30 mouse cellular contexts compared by ENCODE assay signal in the genomic region with DNA sequence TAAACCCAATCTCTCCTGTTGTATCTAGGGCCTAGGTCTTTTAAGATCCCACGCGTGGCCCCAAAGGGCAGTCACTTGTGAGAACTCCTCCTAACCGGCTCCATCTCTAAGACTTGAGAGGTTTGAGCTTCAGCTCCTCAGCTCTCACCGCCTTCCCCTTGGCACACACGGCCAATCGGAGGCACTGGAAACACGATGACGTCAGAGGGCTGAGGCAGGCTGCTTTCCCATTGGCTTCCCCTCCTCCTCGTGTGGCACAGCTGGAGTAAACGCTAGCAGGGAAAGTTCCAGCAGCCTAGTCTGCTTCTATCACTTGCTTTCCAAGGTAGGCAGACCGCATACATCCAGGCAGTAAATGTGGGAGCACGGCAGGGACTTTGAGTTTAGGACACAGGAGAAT.
DNase-seq lines count a peak whose midpoint lies in the region; ATAC-seq lines count a peak whose summit lies in the region.
"Had no signal": no experiment of that assay in that cellular context is flagged by ENCODE, and none has a peak within 500 bp of the region (broad histone marks: within the 10 kb centered on the region; RNA-seq: fewer than 3 reads in every experiment).

No protein-coding gene starts in this region.

- no peaks in the 10 kb centered on the region for H3K9me3 ChIP-seq in hindbrain, embryonic 11.5 days (ENCODE audit: control insufficient read depth, low read length)
- no peaks in the 10 kb centered on the region for H3K9me3 ChIP-seq in hindbrain, embryonic 13.5 days
- H3K9me3 ChIP-seq: embryonic facial prominence, embryonic 12.5 days; forebrain, embryonic 13.5 days; heart, embryonic 15.5 days; hindbrain, embryonic 10.5 days; megakaryocyte, embryonic 14.5 days; midbrain, embryonic 15.5 days; neural tube, embryonic 12.5 days; stomach, embryonic 15.5 days had no signal

- no peak overlapping the region for H3K4me2 ChIP-seq in hindbrain, embryonic 11.5 days (replicated peaks; ENCODE audit: low read depth, low read length)
- no peak overlapping the region for H3K4me2 ChIP-seq in hindbrain, embryonic 13.5 days
- H3K4me2 ChIP-seq: embryonic facial prominence, embryonic 12.5 days; forebrain, embryonic 13.5 days; heart, embryonic 15.5 days; midbrain, embryonic 15.5 days; neural tube, embryonic 12.5 days; stomach, embryonic 15.5 days had no signal

- no peak overlapping the region for H3K9ac ChIP-seq in hindbrain, embryonic 11.5 days (ENCODE audit: low read depth, low read length)
- H3K9ac ChIP-seq in hindbrain, embryonic 13.5 days: no peak overlapping the region
- H3K9ac ChIP-seq: embryonic facial prominence, embryonic 12.5 days; forebrain, embryonic 13.5 days; heart, embryonic 15.5 days; liver, postnatal 0 days; midbrain, embryonic 15.5 days; neural tube, embryonic 12.5 days; stomach, embryonic 15.5 days had no signal

- ATAC-seq in hindbrain, embryonic 11.5 days (ENCODE audit: low FRiP score): no peak
- no peak for ATAC-seq in hindbrain, embryonic 13.5 days (ENCODE audit: low FRiP score)
- ATAC-seq: activated CD4-positive, CD25-positive, alpha-beta regulatory T cell, adult 4 months; forebrain, embryonic 13.5 days; intestine, postnatal 0 days; liver, postnatal 0 days had no signal

- no peak overlapping the region for H3K4me3 ChIP-seq in hindbrain, embryonic 11.5 days (ENCODE audit: low read depth, low read length)
- no peak overlapping the region for H3K4me3 ChIP-seq in hindbrain, embryonic 13.5 days
- H3K4me3 ChIP-seq: embryonic facial prominence, embryonic 12.5 days; forebrain, embryonic 13.5 days; gastrocnemius, adult 2 months; heart, embryonic 15.5 days; hindbrain, embryonic 10.5 days; left cerebral cortex, adult 2 months; megakaryocyte, embryonic 14.5 days; midbrain, embryonic 15.5 days; neural tube, embryonic 12.5 days; stomach, embryonic 15.5 days had no signal

- H3K36me3 ChIP-seq in hindbrain, embryonic 11.5 days (ENCODE audit: control insufficient read depth, insufficient read depth, low read length): no peaks in the 10 kb centered on the region
- no peaks in the 10 kb centered on the region for H3K36me3 ChIP-seq in hindbrain, embryonic 13.5 days
- H3K36me3 ChIP-seq: embryonic facial prominence, embryonic 12.5 days; heart, embryonic 15.5 days; hindbrain, embryonic 10.5 days; midbrain, embryonic 15.5 days; neural tube, embryonic 12.5 days; stomach, embryonic 15.5 days had no signal

- 76% methylated on average over 12 of the region's 12 CpGs for WGBS in hindbrain, embryonic 11.5 days
- 67% methylated on average over 12 of the region's 12 CpGs for WGBS in hindbrain, embryonic 13.5 days

- H3K27ac ChIP-seq in hindbrain, embryonic 11.5 days (ENCODE audit: low read depth, low read length): no peak overlapping the region
- no peak overlapping the region for H3K27ac ChIP-seq in hindbrain, embryonic 13.5 days
- H3K27ac ChIP-seq: embryonic facial prominence, embryonic 12.5 days; forebrain, embryonic 13.5 days; gastrocnemius, adult 2 months; heart, embryonic 15.5 days; hindbrain, embryonic 10.5 days; kidney, postnatal 0 days; left cerebral cortex, adult 2 months; midbrain, embryonic 15.5 days; neural tube, embryonic 12.5 days; stomach, embryonic 15.5 days had no signal

- H3K4me1 ChIP-seq in hindbrain, embryonic 11.5 days (replicated peaks; ENCODE audit: control insufficient read depth, insufficient read depth, low read length): no peaks in the 10 kb centered on the region
- peaks cover 13% of the 10 kb centered on the region for H3K4me1 ChIP-seq in hindbrain, embryonic 13.5 days (replicated peaks)
- H3K4me1 ChIP-seq: heart, embryonic 15.5 days; megakaryocyte, embryonic 14.5 days; stomach, embryonic 15.5 days had no signal

- DNase-seq in hindbrain, embryonic 11.5 days (ENCODE audit: low spot score): peak; percentile 13
- peak; percentile 68 for DNase-seq in testis, postnatal 14 days (ENCODE audit: low spot score)
- DNase-seq in testis, postnatal 10 days (ENCODE audit: low spot score): no peak
- peak; percentile 31 for DNase-seq in WW6 (ENCODE audit: low read depth, low spot score)
- DNase-seq in heart, postnatal 36 days: no peak
- no peak for DNase-seq in heart, postnatal 25 days (ENCODE audit: low spot score)
- no peak for DNase-seq in spleen, postnatal 14 days (ENCODE audit: low spot score in 2 of 2)
- DNase-seq: adrenal gland, adult 8-10 months; B cell, adult 2 months; gastrocnemius, adult 2 months; left cerebral cortex, postnatal 4 days; liver, postnatal 0 days; lung, postnatal 36 days; right cerebral cortex, postnatal 4 days; thymus, adult 2 months; thymus, postnatal 4 days had no signal

- intact Hi-C loops in heart, postnatal 36 days (cut with DNase I): loop anchor here (2.0 kb wide), 1 partner anchor 335 kb away; no protein-coding TSS in a partner anchor
- intact Hi-C loops in heart, postnatal 25 days (cut with DNase I): loop anchor here (2.0 to 5.0 kb wide), 2 partner anchors 335 to 347 kb away; no protein-coding TSS in a partner anchor

- no peaks in the 10 kb centered on the region for H3K27me3 ChIP-seq in hindbrain, embryonic 11.5 days (ENCODE audit: control insufficient read depth, insufficient read depth, low read length)
- H3K27me3 ChIP-seq in hindbrain, embryonic 13.5 days: 0 out of 2 replicates have a peak, but pooled peaks cover 4% of the 10 kb centered on the region
- H3K27me3 ChIP-seq: CH12.LX; embryonic facial prominence, embryonic 12.5 days; forebrain, embryonic 13.5 days; heart, embryonic 15.5 days; midbrain, embryonic 15.5 days; neural tube, embryonic 12.5 days; stomach, embryonic 15.5 days had no signal

Comparison
In these comparisons a context has a peak if more than half of its experiments do, and no peak if none do; other contexts are left out.
1. DNase-seq: peak in hindbrain, embryonic 11.5 days (single experiment), testis, postnatal 14 days (single experiment) and WW6 (single experiment); none in testis, postnatal 10 days (single experiment), heart, postnatal 36 days (0 of 2), heart, postnatal 25 days (single experiment) and spleen, postnatal 14 days (0 of 2).